Mouse (Mus musculus) spleen, embryonic (tissue): ENCODE measurements at regions not wholly inside any gene's neighbourhood (a gene's known extent, or its start where the extent isn't known, plus 50 kb on each side); places are given as distances from the start of the nearest gene placed in this dataset.

ENCODE experiments used
- CTCF ChIA-PET: fragments of 350-600 bp; sonication (Branson Sonifier 250); formaldehyde crosslinking; loops from one replicate; lab custom pipeline; 2022; lab: Charles Lee

- CTCF ChIA-PET = no interaction called here
These were observed 741.7 kb downstream of the Slitrk6 start for GRCm38 (mm10) chr14:110013229-110013628.

- CTCF ChIA-PET = no interaction called here
These were observed 747.8 kb downstream of the Slitrk6 start for GRCm38 (mm10) chr14:110007159-110007558.

GRCm38 (mm10) chr14:109985026-109985425, 769.9 kb downstream of the Slitrk6 start:
- CTCF ChIA-PET = no interaction called here

- CTCF ChIA-PET = no interaction called here
These were observed 796.9 kb downstream of the Slitrk6 start for GRCm38 (mm10) chr14:109958008-109958407.

- CTCF ChIA-PET = interaction anchor here (0.5 kb wide), 1 partner anchor 12 kb away, joined by 8 read pairs; no protein-coding TSS in a partner anchor
These were observed 813.0 kb downstream of the Slitrk6 start for GRCm38 (mm10) chr14:109941944-109942343.

- CTCF ChIA-PET = no interaction called here
These were observed 813.8 kb downstream of the Slitrk6 start for GRCm38 (mm10) chr14:109941162-109941561.

GRCm38 (mm10) chr14:109937432-109937831, 817.5 kb downstream of the Slitrk6 start:
- CTCF ChIA-PET = no interaction called here

GRCm38 (mm10) chr14:109928977-109929376, 826.0 kb downstream of the Slitrk6 start:
- CTCF ChIA-PET = no interaction called here

- CTCF ChIA-PET = no interaction called here
These were observed 863.1 kb downstream of the Slitrk6 start for GRCm38 (mm10) chr14:109891896-109892165.

GRCm38 (mm10) chr14:109891151-109891895, 863.6 kb downstream of the Slitrk6 start:
- CTCF ChIA-PET = no interaction called here

- CTCF ChIA-PET = no interaction called here
These were observed 877.8 kb downstream of the Slitrk6 start for GRCm38 (mm10) chr14:109876950-109877663.

GRCm38 (mm10) chr14:109874230-109874629, 880.7 kb downstream of the Slitrk6 start:
- CTCF ChIA-PET = no interaction called here

- CTCF ChIA-PET = no interaction called here
These were observed 914.4 kb downstream of the Slitrk6 start for GRCm38 (mm10) chr14:109840354-109841104.

GRCm38 (mm10) chr14:109802522-109803126, 888.7 kb upstream of the Slitrk1 start:
- CTCF ChIA-PET = no interaction called here

- CTCF ChIA-PET = no interaction called here
These were observed 858.3 kb upstream of the Slitrk1 start for GRCm38 (mm10) chr14:109772246-109772645.

- CTCF ChIA-PET = no interaction called here
These were observed 846.9 kb upstream of the Slitrk1 start for GRCm38 (mm10) chr14:109760892-109761291.
